Mouse (Mus musculus) mouse trophoblast stem cell (cell line): ENCODE data around the gene Klhl28.

Experiments
- in situ Hi-C, 2 experiments: fragments of 300-500 bp; cut with MseI, MboI; formaldehyde crosslinking; loops; 2 replicates in 1 of 2; 3 replicates in 1 of 2; pipeline ENCODE4 v1.15.1; 2025

Gene Klhl28

DNA sequence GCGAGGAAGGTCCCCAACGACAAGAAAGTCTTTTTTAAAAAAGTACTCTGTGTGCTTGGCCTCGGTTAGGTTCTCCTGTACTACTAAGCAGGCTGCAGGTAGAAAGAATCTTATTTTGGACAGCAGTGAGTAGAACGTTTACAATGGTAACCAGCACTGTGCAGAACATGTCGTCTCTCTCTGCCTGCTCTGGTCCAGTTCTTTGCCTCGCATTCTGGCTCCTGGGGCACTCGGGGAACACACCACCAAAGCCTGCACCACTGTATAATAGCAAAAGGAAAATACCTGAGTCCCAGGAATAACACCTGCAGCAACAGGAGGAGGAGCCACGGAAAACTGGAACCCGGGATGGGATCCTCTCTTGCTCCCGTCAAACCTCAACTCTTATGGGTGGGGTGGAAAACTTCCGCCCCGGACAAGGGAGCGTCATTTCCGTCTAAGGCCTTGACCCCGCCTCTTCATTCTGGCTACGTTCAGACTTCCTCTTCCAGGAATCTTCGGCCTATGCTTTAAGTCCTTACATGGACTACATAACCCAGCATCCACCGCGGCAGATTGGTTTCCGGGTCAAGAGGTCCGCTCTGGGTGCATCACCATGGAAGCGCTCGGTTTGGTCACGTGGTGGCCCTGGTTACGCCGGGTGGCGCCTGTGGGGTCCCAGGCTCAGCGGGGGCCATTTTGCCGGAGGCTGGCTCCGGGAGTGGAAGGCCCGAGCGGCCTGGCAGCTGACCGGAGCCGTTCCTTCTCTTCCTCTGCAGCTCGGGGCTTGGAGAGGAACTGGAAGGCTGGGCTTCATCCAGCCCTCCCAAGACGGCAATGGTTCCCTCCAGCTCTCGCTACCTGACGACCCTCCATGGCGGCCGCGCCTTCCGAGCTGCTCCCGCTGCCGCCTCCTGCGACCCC lies at the start of gene Klhl28, which contains the start of gene Togaram1:
Klhl28 (minus strand) TSS at position 411 of the 903 bp plus-strand sequence.
Togaram1 (plus strand) TSS at position 681 of the 903 bp plus-strand sequence.
- in situ Hi-C loops: no loop called here

DNA sequence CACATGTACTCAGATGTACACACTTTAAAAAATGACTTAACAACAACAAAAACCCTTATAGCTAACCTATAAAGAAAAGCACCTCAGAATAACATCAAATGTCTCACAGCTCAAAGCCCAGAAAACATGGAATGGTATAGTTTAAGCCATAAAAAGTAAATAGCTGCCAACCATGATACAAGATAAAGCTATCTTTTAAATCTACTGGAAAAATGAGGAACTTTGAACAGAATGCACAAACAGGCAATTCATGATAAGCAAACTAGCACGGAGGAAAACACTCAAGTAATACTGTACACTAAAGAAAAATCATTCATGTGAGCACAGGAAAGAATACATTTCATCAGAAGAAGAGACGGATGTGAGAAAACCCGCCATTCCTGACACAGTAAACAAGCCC lies 42.4 kb upstream of the Klhl28 start:
- in situ Hi-C loops: no loop called here

DNA sequence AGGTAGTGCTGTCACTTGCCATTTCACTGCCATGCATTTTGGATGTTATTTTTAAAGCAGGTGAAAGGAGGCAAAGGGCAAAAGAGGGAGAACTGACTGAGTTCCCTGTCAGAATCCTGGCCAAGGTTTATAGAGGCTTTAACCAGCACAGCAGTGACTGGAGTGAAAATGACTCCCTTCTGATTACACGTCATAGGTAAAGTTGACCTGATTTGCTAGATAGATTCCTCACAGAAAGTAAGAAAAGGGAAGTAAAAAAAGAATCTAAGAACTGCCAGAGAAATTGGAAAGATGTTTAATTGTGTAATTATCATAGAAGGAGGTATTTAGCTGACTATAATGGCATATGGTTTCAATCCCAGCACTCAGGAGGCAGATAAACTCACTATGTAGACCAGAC lies 12.2 kb upstream of the Klhl28 start:
- in situ Hi-C loops: no loop called here

DNA sequence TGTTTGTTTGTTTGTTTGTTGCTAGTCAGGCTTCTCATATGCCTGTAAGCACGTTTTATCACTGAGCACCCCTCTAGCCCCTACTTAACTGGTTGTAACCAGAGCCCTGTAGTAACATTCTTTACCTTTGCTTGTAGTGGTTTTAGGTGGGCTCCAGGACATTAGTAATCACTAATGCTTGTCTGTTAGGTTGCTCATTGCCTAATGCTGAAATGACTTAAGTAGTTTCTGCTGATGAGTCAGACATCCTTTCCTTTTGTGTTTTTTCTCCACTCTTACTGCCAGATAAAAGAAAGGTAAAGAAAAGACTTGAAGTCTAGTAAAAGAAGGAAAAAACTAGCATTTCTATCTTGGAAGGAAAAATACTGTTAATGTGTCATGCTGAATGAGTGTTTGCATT lies 10.9 kb upstream of the Klhl28 start:
- in situ Hi-C loops: no loop called here

DNA sequence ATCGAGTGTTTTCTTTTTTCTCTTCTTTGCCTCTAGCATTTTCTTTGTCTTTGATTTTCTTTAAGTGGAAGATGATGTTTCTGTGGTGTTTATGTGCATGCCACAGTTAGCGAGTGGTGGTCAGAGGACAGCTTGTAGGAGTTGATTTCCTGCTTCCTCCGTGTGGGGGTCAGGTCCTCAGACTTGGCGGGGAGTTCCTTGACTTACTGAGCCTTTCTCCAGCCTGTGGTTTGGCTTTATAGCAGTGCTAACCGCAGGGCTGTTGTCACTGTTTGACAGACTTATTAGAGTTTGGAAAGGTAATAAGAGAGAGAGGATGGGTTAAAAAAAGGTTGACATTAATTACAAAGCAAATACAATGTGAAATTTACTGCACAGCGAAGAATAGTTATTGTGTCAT lies 10.2 kb upstream of the Klhl28 start:
- in situ Hi-C loops: no loop called here

DNA sequence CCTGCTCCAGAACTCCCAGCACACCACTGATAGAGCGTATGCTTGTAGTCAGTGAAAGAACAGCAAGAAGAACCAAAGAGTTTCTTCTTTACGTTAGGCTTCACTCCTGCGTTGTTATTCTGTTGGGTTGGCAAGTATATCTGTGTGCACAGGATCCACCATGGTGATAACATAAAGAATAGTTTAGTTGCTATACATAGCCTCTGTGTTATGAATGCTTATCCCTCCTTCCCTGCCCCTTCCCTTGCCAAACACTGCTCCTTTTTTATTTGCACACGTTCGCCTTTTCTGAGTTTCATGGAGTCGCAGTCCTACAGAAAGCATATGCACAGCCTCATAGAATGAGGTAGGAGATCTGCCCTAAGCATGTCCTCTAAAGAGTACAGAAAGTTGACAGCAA lies 6.7 kb upstream of the Klhl28 start:
- in situ Hi-C loops: no loop called here

DNA sequence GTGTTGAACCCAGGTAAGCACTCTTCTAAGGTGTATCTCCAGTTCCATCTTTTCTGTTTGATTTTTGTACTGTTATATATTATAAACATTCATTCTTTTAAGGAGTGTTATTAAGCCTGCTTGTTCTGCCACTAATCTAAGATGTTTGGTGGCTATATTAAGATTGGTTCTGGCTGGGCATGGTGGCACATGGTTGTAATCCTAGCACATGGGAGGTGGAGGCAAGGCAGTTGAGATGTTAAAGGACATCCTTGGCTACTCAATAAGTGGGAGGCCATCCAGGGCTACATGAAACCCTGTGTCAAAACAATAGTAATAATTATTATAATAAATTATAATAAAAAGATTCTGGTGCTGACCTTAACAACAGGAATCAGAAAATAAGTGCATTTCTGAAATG lies 6.1 kb upstream of the Klhl28 start:
- in situ Hi-C loops: no loop called here

DNA sequence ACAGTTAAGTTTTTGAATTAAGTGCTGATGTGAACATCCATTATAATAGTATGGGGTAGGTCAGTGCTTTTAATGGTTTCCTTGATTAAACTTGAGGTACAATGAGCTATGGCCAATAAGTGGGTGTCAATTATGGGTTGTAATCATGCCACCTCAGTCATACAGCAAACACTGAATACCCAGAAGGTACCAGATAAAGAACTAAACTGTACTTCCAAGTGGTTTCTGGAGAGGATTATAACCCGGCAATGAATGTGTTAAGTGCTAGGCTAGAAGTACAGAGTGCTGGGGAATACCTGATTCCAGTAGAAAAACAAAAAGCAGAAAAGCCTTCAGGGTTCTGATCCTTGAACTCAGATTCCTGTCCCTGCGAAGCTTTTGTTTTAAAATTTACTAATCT lies 2.7 kb upstream of the Klhl28 start:
- in situ Hi-C loops: no loop called here

DNA sequence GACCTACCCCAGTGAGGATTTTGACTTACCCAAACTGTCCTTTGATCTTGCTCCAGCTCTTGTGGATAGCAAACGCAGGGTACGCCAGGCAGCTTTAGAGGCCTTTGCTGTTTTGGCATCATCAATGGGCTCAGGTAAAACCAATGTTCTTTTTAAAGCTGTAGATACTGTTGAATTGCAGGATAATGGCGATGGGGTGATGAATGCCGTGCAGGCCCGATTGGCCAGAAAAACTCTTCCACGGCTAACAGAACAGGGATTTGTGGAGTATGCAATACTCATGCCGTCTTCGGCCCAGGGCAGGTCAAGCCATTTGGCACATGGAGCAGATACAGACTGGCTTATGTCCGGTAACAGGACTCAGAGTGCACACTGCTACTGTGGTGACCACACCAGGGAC lies 2.1 kb upstream of the Klhl28 start:
- in situ Hi-C loops: no loop called here

DNA sequence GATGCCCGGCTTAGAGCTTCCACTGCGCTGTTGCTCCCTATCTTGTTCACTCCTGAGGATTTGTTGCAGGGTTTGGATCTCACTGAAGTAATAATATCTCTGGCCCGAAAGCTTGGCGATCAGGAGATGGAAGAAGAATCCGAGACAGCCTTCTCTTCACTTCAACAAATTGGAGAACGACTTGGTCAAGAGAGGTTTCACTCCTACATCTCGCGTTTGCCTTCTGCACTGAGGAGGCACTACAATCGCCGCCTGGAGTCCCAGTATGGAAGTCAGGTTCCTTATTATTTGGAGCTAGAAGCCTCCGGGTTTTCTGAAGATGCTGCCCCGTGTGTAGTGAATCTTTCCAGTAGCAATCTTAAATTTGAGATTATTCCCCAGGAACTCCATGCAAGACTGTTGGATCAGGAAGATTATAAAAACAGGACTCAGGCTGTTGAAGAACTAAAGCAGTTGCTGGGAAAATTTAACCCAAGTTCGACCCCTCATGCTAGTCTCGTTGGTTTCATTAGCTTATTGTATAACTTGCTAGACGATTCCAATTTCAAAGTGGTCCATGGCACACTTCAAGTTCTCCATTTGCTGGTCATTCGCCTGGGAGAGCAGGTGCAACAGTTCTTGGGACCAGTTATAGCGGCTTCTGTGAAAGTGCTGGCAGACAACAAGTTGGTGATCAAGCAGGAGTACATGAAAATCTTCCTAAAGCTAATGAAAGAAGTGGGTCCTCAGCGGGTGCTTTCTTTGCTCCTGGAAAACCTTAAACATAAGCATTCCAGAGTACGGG lies 1.5 kb upstream of the Klhl28 start:
- in situ Hi-C loops: no loop called here

DNA sequence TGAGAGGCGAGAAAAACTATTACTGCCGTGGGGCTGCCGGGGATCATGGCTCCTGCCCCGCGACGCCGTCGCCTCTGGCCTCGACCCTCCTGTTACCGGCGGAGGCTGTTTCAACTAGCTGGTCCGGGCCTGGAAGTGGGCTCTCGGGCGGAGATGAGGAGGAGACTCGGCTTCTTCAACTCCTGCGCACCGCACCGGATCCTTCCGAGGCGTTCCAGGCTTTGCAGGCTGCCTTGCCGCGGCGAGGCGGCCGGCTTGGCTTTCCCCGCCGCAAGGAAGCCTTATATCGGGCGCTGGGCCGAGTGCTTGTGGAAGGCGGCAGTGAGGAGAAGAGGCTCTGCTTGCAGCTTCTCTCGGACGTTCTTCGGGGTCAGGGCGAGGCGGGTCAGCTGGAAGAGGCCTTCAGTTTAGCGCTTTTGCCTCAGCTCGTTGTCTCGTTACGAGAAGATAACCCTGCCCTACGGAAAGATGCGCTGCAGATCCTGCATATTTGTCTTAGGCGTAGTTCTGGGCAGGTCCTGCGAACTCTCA lies 832 bp upstream of the Klhl28 start:
- in situ Hi-C loops: no loop called here

DNA sequence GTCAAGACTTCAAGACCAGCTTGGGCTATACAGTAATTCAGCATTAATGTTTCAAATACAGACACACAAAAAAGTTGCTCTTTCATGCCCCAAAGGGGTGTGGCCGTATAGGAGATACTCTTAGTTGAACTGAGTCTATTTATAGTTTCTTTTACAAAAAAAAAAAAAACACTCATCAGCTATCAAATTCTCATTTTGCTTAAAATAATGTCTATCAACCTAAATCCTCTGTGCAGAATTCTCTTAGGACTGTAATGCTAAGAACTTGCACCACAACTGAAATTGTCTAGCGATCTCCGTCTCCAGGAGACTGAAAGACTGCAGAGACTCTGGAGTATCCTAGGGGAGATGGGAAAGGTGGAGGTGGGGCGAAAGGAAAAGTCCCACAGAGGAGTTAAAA lies 774 bp downstream of the Klhl28 start:
- in situ Hi-C loops: no loop called here

DNA sequence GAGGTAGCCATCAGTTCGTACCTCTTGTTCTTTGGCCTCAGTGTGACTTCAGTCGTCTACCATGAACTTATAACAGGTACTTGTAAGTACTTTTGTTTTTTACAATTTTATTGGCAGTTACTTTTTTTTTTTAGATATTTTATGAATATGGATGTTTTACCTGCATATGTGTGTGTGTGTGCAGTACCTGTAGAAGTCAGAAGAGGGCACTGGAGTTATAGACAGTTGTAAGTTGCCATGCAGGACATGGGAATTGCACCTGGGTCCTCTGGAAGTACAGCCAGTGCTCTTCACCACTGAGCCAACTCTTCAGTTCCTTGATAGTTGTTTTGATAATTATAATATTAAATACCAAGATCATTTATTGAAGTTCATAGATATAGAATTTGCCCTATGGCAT lies 27.8 kb downstream of the Klhl28 start:
- in situ Hi-C loops: no loop called here

DNA sequence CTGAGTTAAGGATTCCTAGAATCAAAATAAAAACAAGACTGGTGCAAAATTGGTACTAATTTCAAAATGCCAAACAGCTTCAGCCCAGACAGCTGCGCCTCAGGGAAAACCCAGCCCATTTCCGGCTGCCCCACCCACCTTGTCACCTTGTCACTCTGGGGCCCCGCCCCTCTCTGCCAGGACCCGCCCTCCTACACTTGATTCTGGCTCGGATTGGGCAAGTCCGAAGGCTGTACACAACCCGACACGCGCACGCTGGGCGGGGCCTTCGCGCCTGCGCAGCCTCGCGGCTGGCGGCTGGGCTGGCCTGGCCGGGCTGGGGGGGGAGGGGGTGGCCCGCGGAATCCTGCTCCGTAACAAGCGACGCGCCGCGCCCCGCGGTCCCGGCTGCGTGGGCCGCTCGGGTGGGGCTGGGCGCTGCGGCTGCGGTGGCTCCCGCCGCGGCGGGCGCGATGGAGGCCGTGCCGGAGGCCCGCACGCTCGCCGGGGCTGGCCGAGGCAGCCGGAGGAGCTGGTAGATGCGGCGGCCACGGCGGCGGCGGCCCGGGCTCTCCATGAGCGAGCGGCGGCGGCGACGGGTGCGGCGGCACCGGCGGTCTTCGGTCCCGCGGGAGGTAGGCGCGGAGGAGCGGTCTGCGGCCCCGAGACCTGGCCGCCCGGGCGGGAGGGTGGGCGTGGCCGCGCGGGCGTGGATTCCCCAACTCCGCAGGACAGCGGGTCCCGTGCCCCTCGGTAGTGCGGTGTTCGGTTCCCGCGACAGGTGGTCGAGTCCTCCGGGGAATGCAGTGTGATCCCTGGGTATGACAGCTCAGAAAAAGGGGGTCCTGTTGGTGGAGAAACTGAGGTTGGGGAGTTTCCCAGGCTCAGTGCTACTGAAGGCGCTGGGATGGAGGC lies 47.5 kb downstream of the Klhl28 start, which contains the start of gene Gm527:
Gm527 (plus strand) TSS at position 329 of the 894 bp plus-strand sequence.
- in situ Hi-C loops: no loop called here

DNA sequence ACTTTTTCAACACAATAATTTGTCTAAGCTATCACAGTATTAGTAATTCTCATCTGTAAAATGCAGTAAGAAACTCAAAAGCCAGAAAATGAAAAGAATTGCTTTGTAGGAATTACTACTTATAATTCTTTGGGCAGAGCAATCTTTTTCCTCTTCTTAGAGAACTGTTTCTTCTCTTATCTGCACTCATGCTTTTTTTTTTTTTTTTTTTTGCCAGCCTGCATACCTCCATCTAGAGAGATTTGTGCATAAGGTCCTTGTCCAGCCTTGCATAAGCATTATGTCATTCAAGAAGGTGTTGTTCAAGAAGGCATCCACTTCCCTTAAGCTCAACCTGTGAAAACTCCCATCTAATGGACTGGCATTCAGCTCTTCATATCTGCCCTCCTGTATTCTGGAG lies 48.6 kb downstream of the Klhl28 start:
- in situ Hi-C loops: no loop called here

DNA sequence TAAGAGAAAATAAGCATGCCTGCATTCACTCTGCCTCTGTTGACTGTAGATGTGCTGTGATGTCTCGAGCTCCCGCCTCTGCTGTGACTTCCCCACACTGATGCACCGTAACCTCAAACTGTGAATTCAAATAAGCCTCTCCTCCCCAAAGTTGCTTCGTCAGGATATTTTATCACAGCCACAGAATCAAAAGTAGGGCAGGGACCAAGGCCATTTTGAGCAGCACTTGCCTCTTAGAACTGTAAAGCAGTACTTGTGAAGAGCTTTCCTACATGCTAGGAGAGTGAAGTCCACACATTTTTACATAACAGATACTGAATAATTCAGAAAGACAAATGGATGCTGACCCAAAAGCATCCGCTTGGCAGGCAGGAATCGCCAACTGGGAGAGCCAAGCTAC lies 52.3 kb downstream of the Klhl28 start:
- in situ Hi-C loops: no loop called here

DNA sequence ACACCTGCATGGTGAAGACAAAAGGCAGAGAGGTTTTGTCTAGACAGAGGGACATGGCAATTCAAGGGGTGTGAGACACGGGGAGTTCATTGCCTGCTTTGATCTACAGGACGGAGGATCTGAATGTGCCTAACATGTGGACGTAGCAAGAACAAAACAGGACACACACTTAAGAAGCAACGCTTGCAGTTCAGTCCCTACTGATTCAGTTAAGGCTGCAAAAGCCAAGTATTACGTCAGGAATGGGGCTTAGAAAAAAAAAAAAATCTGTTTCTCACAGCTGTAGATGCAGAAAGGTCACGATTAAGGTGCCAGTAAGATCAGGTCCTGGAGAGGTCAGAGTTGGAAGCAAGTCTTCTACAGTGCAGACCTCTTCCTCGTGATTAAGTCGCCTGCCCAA lies 62.1 kb downstream of the Klhl28 start:
- in situ Hi-C loops: no loop called here

DNA sequence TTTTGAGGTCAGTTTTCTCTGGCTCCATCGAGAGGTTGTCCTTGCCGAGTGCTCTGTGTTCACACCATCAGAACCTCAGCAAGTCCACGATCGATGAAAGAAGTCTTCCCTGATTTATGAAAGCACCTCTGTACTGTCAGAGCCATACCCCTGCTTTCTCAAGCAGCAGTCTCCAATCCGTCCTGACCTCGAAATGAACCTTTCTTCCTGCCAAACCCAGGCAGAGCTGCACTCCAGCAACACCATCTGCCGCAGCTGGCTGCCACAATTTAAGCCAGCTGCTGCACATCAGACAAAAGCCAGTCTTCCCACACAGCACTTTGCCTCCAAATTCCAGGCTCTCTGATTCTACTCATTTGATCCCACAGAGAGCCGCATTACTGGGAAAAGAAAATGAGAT lies 62.8 kb downstream of the Klhl28 start:
- in situ Hi-C loops: no loop called here

DNA sequence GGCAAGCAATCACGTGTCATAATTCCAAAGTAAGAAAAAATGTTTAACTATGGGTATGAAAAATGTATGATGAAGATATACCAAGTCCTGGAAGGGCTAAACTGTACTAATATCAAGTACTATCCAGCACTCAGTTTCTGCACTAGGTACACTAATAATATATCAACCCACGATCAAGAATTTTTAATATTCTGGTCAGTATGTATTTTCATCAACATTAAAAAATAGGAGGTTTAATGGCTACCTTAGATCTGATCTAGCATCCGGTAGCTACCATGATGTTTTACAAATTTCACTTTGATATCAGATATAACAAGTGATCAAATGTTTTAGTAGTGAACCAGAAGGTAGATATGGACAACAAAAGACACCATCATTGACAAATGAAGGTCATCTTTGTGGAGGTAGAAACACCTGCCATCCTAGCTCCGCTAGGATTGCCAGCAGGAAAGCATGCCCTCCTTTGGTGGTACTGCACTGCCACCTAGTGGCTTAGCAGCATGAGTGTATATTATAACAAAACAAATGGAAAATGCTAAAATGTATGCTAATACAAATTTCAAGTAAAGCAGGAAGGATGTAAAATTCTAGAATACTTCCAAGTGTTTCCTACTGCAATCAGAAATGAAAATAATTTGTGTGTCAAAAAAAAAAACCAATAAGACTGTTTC lies 68.1 kb downstream of the Klhl28 start:
- in situ Hi-C loops: no loop called here
